Mouse (Mus musculus) kidney, postnatal 0 days (tissue): ENCODE measurements around the gene Slit3. TPM values are rescaled to one million over a fixed set of nuclear protein-coding genes. Genes with fewer than 3 reads are reported as not detected.

Experiments
- ATAC-seq: fragments of 200-750 bp; cut with Nextera tagmentation; replicated peaks from 2 replicates; pipeline ENCODE4 v1.8.0; 2017; ENCODE audit warnings: low read depth, moderate number of reproducible peaks, moderate TSS enrichment, moderate library complexity; ENCODE audit not compliant: low FRiP score
- DNase-seq: peaks from one replicate; pipeline ENCODE4 v3.0.0-alpha.2; 2016; ENCODE audit warnings: low spot score
- H3K27ac ChIP-seq: fragments of 300-500 bp; sonication (generic); 2 replicates; pipeline ENCODE4 v1.5.1; 2014; ENCODE audit warnings: mild to moderate bottlenecking
- H3K27me3 ChIP-seq: fragments of 300-500 bp; sonication (generic); 2 replicates; pipeline ENCODE4 v1.6.1; 2014; ENCODE audit warnings: low read length, mixed read lengths; ENCODE audit not compliant: insufficient read depth
- H3K36me3 ChIP-seq: fragments of 300-500 bp; sonication (generic); 2 replicates; pipeline ENCODE4 v1.6.1; 2014; ENCODE audit warnings: low read length, mixed read lengths; ENCODE audit not compliant: insufficient read depth
- H3K4me1 ChIP-seq: fragments of 300-500 bp; sonication (generic); replicated peaks from 2 replicates; pipeline ENCODE4 v1.6.1; 2014; ENCODE audit warnings: antibody characterized with exemption, low read length, mixed read lengths; ENCODE audit not compliant: insufficient read depth
- H3K4me2 ChIP-seq: fragments of 300-500 bp; sonication (generic); 2 replicates; pipeline ENCODE4 v1.6.1; 2014; ENCODE audit warnings: mild to moderate bottlenecking, low read length, moderate library complexity, mixed read lengths
- H3K4me3 ChIP-seq: fragments of 300-500 bp; sonication (generic); replicated peaks from 2 replicates; pipeline ENCODE4 v1.5.1; 2014; ENCODE audit warnings: low read depth, low read length
- H3K9ac ChIP-seq: fragments of 300-500 bp; sonication (generic); 2 replicates; pipeline ENCODE4 v1.6.1; 2014; ENCODE audit warnings: low read depth, low read length
- H3K9me3 ChIP-seq: fragments of 300-500 bp; sonication (generic); replicated peaks from 2 replicates; pipeline ENCODE4 v1.6.1; 2016; ENCODE audit warnings: low read length, inconsistent platforms, mixed read lengths
- CTCF ChIP-seq: IDR thresholded peaks from 2 replicates; pipeline ENCODE4 v1.5.1; 2016; ENCODE audit warnings: antibody characterized with exemption, low read depth, mild to moderate bottlenecking, moderate library complexity
- WGBS: fragments of 180-500 bp; shearing (Covaris S2); extraction: QIAGEN DNeasy Blood & Tissue Kit; methylation state at CpG from one replicate; pipeline ENCODE4 v1.1.7; 2014; 5-methylcytosine and 5-hydroxymethylcytosine counted together
- polyA plus RNA-seq: library from polyadenylated mRNA; unstranded; fragments of >200 nt; fragmentation: Nextera tagmentation; extraction: Ambion mirVana; gene quantifications from 2 replicates; pipeline ENCODE4 v1.2.1, GENCODE M21; 2015

Gene Slit3
- 6.6 and 6.7 TPM in 2 replicates for polyA plus RNA-seq

DNA sequence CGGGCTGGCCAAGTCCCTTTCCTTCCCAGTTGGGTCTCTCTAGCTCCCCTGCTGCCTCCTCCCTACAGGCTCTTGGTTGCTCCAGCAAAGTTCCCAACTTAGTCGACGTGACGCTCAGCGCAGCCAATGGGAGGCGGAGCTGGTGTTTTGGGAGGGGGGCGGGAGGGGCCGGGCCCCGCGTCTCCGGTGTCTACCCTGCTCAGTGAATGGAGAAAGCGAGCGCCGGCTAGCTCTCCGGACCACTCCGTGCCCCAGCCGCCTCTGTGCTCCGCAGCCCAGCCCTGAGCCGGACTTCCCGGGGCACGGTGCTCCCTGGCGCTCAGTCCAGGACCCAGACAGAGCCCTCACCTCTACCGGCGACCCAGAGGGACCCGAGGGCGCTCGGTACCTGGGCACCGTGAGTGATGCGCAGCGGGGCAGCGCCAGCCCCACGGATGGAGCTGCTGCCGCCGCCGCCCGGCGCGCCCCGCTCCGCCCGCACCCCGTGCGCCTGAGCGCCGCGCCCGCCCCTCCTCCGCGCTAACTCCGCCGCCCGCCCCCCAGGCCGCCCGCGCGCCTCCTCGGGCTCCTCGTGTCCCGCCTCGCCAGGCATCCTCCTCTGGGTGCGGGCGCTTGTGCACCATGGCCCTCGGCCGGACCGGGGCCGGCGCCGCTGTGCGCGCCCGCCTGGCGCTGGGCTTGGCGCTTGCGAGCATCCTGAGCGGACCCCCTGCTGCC lies at the start of gene Slit3:
Gene Slit3, plus strand, starts transcription at position 331 of the 717 bp plus-strand sequence.
- DNase-seq = peak; percentile 84
- H3K4me1 ChIP-seq = peaks cover 20% of the 10 kb centered on the region; the same call in 1 of the 2 replicates
- no peaks in the 10 kb centered on the region for H3K36me3 ChIP-seq
- ATAC-seq = peak; percentile 73
- under 1% methylated on average over 60 of the region's 75 CpGs for WGBS
- peak within 1 kb of the TSS; percentile 93 for H3K4me2 ChIP-seq
- H3K9ac ChIP-seq = peak within 1 kb of the TSS; percentile 58
- peak within 1 kb of the TSS; percentile 59 for H3K4me3 ChIP-seq
- TF ChIP-seq CTCF = peak; percentile 26; the same call in 1 of the 2 replicates
- H3K27me3 ChIP-seq = peaks cover 15% of the 10 kb centered on the region; the same call in 1 of the 2 replicates
- H3K9me3 ChIP-seq = no peaks in the 10 kb centered on the region
- no peak within 1 kb of the TSS for H3K27ac ChIP-seq

DNA sequence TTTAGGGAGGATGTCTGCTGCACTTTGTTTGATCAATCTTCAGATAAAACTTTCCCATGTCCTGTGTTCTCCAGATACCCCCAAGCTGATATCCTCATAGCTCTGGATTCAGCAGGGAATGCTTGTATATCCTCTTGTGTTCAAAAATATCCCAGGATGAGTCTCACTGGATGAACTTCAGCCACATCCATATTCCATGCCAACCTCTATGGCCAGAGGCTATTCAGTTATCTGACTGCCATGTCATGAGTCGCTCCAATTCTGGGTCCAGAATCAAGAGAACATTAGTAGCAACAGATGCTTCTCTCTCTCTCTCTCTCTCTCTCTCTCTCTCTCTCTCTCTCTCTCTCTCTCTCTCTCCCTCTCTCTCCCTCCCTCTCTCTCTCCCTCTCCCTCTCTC lies 49.6 kb upstream of the Slit3 start:
- Histone ChIP-seq H3K4me3 (no peak overlapping the region), H3K27ac (no peak overlapping the region), H3K9ac (no peak overlapping the region), H3K4me2 (no peak overlapping the region), H3K27me3 (no peaks in the 10 kb centered on the region), H3K4me1 (no peaks in the 10 kb centered on the region), H3K9me3 (no peaks in the 10 kb centered on the region), H3K36me3 (no peaks in the 10 kb centered on the region)
- no peak for DNase-seq
- WGBS = 92% methylated on average over 1 of the region's 1 CpGs
- no peak for TF ChIP-seq CTCF
- no peak for ATAC-seq

DNA sequence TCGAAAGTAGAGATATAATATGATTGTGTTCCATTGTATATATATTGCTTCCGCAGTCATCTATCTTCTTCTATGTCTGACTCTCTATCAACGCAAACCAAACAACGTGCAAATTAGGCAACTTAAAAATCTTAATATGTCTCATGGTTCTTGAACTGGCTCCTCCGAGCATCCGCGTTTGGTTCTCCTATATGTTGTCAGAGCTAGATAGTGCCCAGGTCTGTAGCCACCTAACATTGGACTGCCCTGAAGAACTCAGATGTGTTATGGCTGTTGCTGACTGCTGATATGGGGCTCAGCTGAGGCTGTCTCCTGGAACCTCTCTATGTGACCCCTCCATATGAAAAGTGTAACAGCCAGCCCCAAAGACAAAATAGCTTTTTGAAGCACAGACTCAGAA lies 45.6 kb upstream of the Slit3 start:
- 93% methylated on average over 7 of the region's 7 CpGs for WGBS
- Histone ChIP-seq H3K27ac (no peak overlapping the region), H3K4me2 (no peak overlapping the region), H3K36me3 (no peaks in the 10 kb centered on the region), H3K27me3 (no peaks in the 10 kb centered on the region), H3K9me3 (no peaks in the 10 kb centered on the region), H3K4me3 (no peak overlapping the region), H3K4me1 (no peaks in the 10 kb centered on the region), H3K9ac (no peak overlapping the region)
- no peak for TF ChIP-seq CTCF
- ATAC-seq (no peak), DNase-seq (no peak)

DNA sequence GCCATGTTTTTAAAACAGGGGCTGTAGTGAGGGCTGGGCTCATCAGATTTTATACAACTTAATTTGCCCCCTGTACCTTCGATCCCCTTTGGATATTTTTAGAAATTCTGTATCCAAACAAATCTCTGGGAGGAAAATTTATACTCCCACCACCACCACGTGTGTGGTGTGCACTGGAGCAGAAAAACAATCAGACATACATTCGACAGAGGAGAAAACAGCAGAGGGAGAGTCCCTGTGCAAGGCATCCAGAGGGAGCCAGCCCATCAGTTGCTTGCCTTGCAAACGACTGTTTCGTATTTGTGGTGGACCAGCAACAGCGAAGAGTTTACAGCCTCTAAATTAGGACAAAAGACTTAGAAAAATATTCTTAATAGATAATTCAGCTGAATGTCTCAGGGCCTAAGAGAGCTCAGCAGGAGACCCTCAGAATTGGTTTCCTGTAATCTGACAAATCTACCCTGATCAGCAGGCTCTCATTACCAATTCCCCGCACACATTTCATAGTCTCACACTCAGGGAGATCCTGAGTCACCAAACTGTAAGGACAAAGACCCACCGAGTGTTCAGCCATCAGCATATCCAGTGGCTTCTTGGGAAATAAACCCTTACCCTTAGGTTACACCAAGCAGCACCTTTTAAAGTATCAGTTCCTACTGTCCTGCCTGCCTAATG lies 40.4 kb upstream of the Slit3 start:
- H3K36me3 ChIP-seq = no peaks in the 10 kb centered on the region
- H3K4me1 ChIP-seq = 0 out of 2 replicates have a peak, but pooled peaks cover 2% of the 10 kb centered on the region
- ATAC-seq (no peak), DNase-seq (peak; percentile 9)
- no peak overlapping the region for H3K4me3 ChIP-seq
- H3K27me3 ChIP-seq = no peaks in the 10 kb centered on the region
- no peaks in the 10 kb centered on the region for H3K9me3 ChIP-seq
- no peak overlapping the region for H3K9ac ChIP-seq
- H3K4me2 ChIP-seq = no peak overlapping the region
- no peak overlapping the region for H3K27ac ChIP-seq
- TF ChIP-seq CTCF = no peak
- 23% methylated on average over 8 of the region's 8 CpGs for WGBS

DNA sequence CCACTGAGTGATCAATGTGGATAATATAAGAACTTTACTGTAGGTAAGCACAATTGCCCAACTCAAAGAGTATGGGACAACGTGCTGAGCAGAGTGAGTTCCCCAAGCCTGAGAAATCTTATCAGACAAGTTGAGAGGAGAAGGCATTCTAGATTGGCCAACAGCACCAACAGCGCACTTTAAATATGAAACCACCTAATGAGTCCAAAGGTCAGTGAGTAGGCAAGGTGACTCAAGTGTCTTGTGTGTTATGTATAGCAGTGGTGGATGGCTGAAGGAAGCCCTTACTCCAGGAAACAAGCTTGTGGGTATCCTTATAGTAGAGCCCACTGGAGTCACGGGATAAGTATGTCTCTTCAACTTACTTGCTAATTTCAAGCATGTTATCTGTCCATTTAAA lies 38.7 kb upstream of the Slit3 start:
- H3K27me3 ChIP-seq = no peaks in the 10 kb centered on the region
- no peak overlapping the region for H3K27ac ChIP-seq
- ATAC-seq (no peak), DNase-seq (no peak)
- H3K4me2 ChIP-seq = no peak overlapping the region
- no peaks in the 10 kb centered on the region for H3K9me3 ChIP-seq
- 94% methylated on average over 3 of the region's 3 CpGs for WGBS
- no peak overlapping the region for H3K4me3 ChIP-seq
- TF ChIP-seq CTCF = no peak
- no peaks in the 10 kb centered on the region for H3K36me3 ChIP-seq
- H3K4me1 ChIP-seq = 0 out of 2 replicates have a peak, but pooled peaks cover 5% of the 10 kb centered on the region
- no peak overlapping the region for H3K9ac ChIP-seq

DNA sequence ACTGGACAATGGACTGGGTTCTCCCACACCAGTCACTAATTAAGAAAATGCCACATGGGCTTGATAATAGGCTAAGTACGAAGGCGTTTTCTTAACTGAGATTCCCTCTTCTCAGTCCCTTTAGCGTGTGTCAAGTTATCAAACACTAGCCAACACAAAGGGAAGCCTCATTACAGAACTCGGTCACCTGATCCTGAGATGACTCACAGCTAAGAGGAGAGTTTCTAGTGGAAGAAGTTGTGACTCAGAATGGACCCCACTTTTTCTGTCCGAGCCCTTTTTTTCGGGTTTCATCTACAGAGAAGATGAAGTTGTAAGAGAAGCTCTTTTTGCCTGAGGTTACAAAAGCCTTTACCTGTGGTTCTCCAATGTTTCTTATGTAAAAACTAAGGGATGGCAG lies 38.0 kb upstream of the Slit3 start:
- H3K4me2 ChIP-seq = no peak overlapping the region
- H3K4me1 ChIP-seq = 0 out of 2 replicates have a peak, but pooled peaks cover 5% of the 10 kb centered on the region
- ATAC-seq (no peak), DNase-seq (no peak)
- no peak overlapping the region for H3K4me3 ChIP-seq
- H3K9ac ChIP-seq = no peak overlapping the region
- H3K36me3 ChIP-seq = no peaks in the 10 kb centered on the region
- no peak overlapping the region for H3K27ac ChIP-seq
- TF ChIP-seq CTCF = no peak
- no peaks in the 10 kb centered on the region for H3K9me3 ChIP-seq
- H3K27me3 ChIP-seq = no peaks in the 10 kb centered on the region
- 73% methylated on average over 6 of the region's 6 CpGs for WGBS
